Mouse (Mus musculus) stomach, postnatal 0 days (tissue): ENCODE measurements at regions not wholly inside any gene's neighbourhood (a gene's known extent, or its start where the extent isn't known, plus 50 kb on each side); places are given as distances from the start of the nearest gene placed in this dataset.
A peak's percentile ranks its signal among the peaks of the same experiment; 100 is the strongest.
"Not testable (repeated sequence)": the region's sequence is repeated elsewhere in the genome, so short reads cannot be mapped to it uniquely, and the experiment has no call there.

ENCODE experiments used
- ATAC-seq: fragments of 200-750 bp; cut with Nextera tagmentation; 2 replicates; pipeline ENCODE4 v1.8.0; 2017; ENCODE audit not compliant: low FRiP score, low TSS enrichment
- DNase-seq: peaks from one replicate; pipeline ENCODE4 v3.0.0-alpha.2; 2016; ENCODE audit warnings: low spot score
- H3K27ac ChIP-seq: fragments of 300-500 bp; sonication (generic); replicated peaks from 2 replicates; pipeline ENCODE4 v1.5.1; 2014; ENCODE audit warnings: mild to moderate bottlenecking, control low read depth
- H3K27me3 ChIP-seq: fragments of 300-500 bp; sonication (generic); 2 replicates; pipeline ENCODE4 v1.6.1; 2014; ENCODE audit warnings: low read length; ENCODE audit not compliant: control insufficient read depth, insufficient read depth
- H3K36me3 ChIP-seq: fragments of 300-500 bp; sonication (generic); 2 replicates; pipeline ENCODE4 v1.6.1; 2014; ENCODE audit warnings: low read length, mixed read lengths; ENCODE audit not compliant: control insufficient read depth, insufficient read depth
- H3K4me1 ChIP-seq: fragments of 300-500 bp; sonication (generic); replicated peaks from 2 replicates; pipeline ENCODE4 v1.6.1; 2014; ENCODE audit warnings: antibody characterized with exemption; ENCODE audit not compliant: control insufficient read depth, insufficient read depth
- H3K4me2 ChIP-seq: fragments of 300-500 bp; sonication (generic); replicated peaks from 2 replicates; pipeline ENCODE4 v1.6.1; 2014; ENCODE audit warnings: low read depth, mild to moderate bottlenecking, control low read depth, moderate library complexity
- H3K4me3 ChIP-seq: fragments of 300-500 bp; sonication (generic); 2 replicates; pipeline ENCODE4 v1.5.1; 2014; ENCODE audit warnings: low read depth, low read length, control low read depth
- H3K9ac ChIP-seq: fragments of 300-500 bp; sonication (generic); 2 replicates; pipeline ENCODE4 v1.6.1; 2014; ENCODE audit warnings: mild to moderate bottlenecking, low read length, control low read depth, mixed read lengths
- H3K9me3 ChIP-seq: fragments of 300-500 bp; sonication (generic); 2 replicates; pipeline ENCODE4 v1.6.1; 2016; ENCODE audit warnings: low read length; ENCODE audit not compliant: control insufficient read depth
- CTCF ChIP-seq: IDR thresholded peaks from 2 replicates; pipeline ENCODE4 v1.5.1; 2016; ENCODE audit warnings: antibody characterized with exemption, low read depth, mild to moderate bottlenecking, moderate library complexity
- EP300 ChIP-seq: optimal IDR thresholded peaks from 2 replicates; pipeline ENCODE3; 2016; ENCODE audit warnings: antibody characterized with exemption
- WGBS: fragments of 180-500 bp; shearing (Covaris S2); extraction: QIAGEN DNeasy Blood & Tissue Kit; methylation state at CpG from one replicate; pipeline ENCODE4 v1.1.7; 2014; 5-methylcytosine and 5-hydroxymethylcytosine counted together

- ATAC-seq (no peak), DNase-seq (no peak)
- Histone ChIP-seq H3K27ac (no peak overlapping the region), H3K4me2 (no peak overlapping the region), H3K27me3 (no peaks in the 10 kb centered on the region), H3K9me3 (no peaks in the 10 kb centered on the region), H3K4me1 (no peaks in the 10 kb centered on the region), H3K36me3 (no peaks in the 10 kb centered on the region), H3K4me3 (no peak overlapping the region), H3K9ac (no peak overlapping the region)
- no peak for TF ChIP-seq CTCF
- TF ChIP-seq EP300 = no peak
- WGBS = 17% methylated on average over 1 of the region's 1 CpGs
Measured at GRCm38 (mm10) chr6:48185311-48185710, 98.9 kb upstream of the Zfp746 start.

- DNase-seq = no peak
- Histone ChIP-seq H3K9ac (no peak overlapping the region), H3K4me1 (no peaks in the 10 kb centered on the region), H3K27me3 (no peaks in the 10 kb centered on the region), H3K4me2 (no peak overlapping the region), H3K36me3 (no peaks in the 10 kb centered on the region), H3K27ac (no peak overlapping the region), H3K9me3 (no peaks in the 10 kb centered on the region), H3K4me3 (no peak overlapping the region)
- 62% methylated on average over 3 of the region's 3 CpGs for WGBS
- TF ChIP-seq CTCF (no peak), EP300 (no peak)
- ATAC-seq = no peak; the same call in 1 of the 2 replicates
Measured at GRCm38 (mm10) chr6:48178360-48179120, 92.1 kb upstream of the Zfp746 start.

- Histone ChIP-seq H3K36me3 (no peaks in the 10 kb centered on the region), H3K4me1 (no peaks in the 10 kb centered on the region), H3K9me3 (no peaks in the 10 kb centered on the region), H3K4me2 (no peak overlapping the region), H3K4me3 (no peak overlapping the region), H3K27me3 (no peaks in the 10 kb centered on the region), H3K9ac (no peak overlapping the region), H3K27ac (no peak overlapping the region)
- TF ChIP-seq EP300 = no peak
- TF ChIP-seq CTCF = peak; percentile 74
- ATAC-seq (no peak), DNase-seq (peak; percentile 42)
- 13% methylated on average over 2 of the region's 2 CpGs for WGBS
Measured at GRCm38 (mm10) chr6:48177936-48178335, 91.5 kb upstream of the Zfp746 start.

GRCm38 (mm10) chr6:48175234-48175633, 88.8 kb upstream of the Zfp746 start:
- 79% methylated on average over 2 of the region's 2 CpGs for WGBS
- ATAC-seq = no peak
- Histone ChIP-seq H3K4me3 (no peak overlapping the region), H3K9me3 (no peaks in the 10 kb centered on the region), H3K36me3 (no peaks in the 10 kb centered on the region), H3K4me1 (no peaks in the 10 kb centered on the region), H3K4me2 (no peak overlapping the region), H3K27me3 (no peaks in the 10 kb centered on the region), H3K9ac (no peak overlapping the region), H3K27ac (no peak overlapping the region)
- TF ChIP-seq EP300 (no peak), CTCF (no peak)
- no peak for DNase-seq

GRCm38 (mm10) chr6:48172769-48173168, 86.4 kb upstream of the Zfp746 start:
- not testable (repeated sequence) for H3K36me3 ChIP-seq, H3K9me3 ChIP-seq, H3K4me1 ChIP-seq, ATAC-seq, H3K27me3 ChIP-seq, H3K4me2 ChIP-seq, H3K27ac ChIP-seq, H3K4me3 ChIP-seq, DNase-seq, H3K9ac ChIP-seq
- 87% methylated on average over 8 of the region's 13 CpGs for WGBS

GRCm38 (mm10) chr6:48136851-48137250, 50.5 kb upstream of the Zfp746 start:
- no peak overlapping the region for H3K4me3 ChIP-seq
- no peak overlapping the region for H3K27ac ChIP-seq
- no peaks in the 10 kb centered on the region for H3K4me1 ChIP-seq
- H3K9ac ChIP-seq = no peak overlapping the region
- TF ChIP-seq CTCF (no peak), EP300 (no peak)
- no peaks in the 10 kb centered on the region for H3K36me3 ChIP-seq
- H3K9me3 ChIP-seq = no peaks in the 10 kb centered on the region
- DNase-seq (peak; percentile 31), ATAC-seq (no peak)
- H3K27me3 ChIP-seq = no peaks in the 10 kb centered on the region
- WGBS = 53% methylated on average over 2 of the region's 2 CpGs
- H3K4me2 ChIP-seq = no peak overlapping the region
